Comparison of ENCODE assay signal across 18 mouse cellular contexts in genomic region chr13:99493304-99493904, GRCm38 (mm10). TPM values are rescaled to one million over a fixed set of nuclear protein-coding genes. Genes with fewer than 3 reads are reported as not detected.
DNase-seq lines count a peak whose midpoint lies in the region; ATAC-seq and TF ChIP-seq lines count a peak whose summit lies in the region.
"Had no signal": no experiment of that assay in that cellular context is flagged by ENCODE, and none has a peak within 500 bp of the region (broad histone marks: within the 10 kb centered on the region; RNA-seq: fewer than 3 reads in every experiment).

No protein-coding gene starts in this region.

- no peaks in the 10 kb centered on the region for H3K9me3 ChIP-seq in forebrain, embryonic 10.5 days
- no peaks in the 10 kb centered on the region for H3K9me3 ChIP-seq in forebrain, embryonic 13.5 days (replicated peaks)
- no peaks in the 10 kb centered on the region for H3K9me3 ChIP-seq in hindbrain, postnatal 0 days (ENCODE audit: low read length)
- no peaks in the 10 kb centered on the region for H3K9me3 ChIP-seq in neural tube, embryonic 12.5 days
- H3K9me3 ChIP-seq: limb, embryonic 12.5 days; liver, embryonic 15.5 days had no signal

- peak overlapping the region; percentile 45 for H3K4me2 ChIP-seq in forebrain, embryonic 13.5 days
- H3K4me2 ChIP-seq in hindbrain, postnatal 0 days (ENCODE audit: low read depth, low read length) = no peak overlapping the region
- peak overlapping the region; percentile 32 for H3K4me2 ChIP-seq in neural tube, embryonic 12.5 days (replicated peaks)
- H3K4me2 ChIP-seq: limb, embryonic 12.5 days; liver, embryonic 15.5 days had no signal

- H3K9ac ChIP-seq in forebrain, embryonic 13.5 days = peak overlapping the region; percentile 47
- H3K9ac ChIP-seq in hindbrain, postnatal 0 days (replicated peaks; ENCODE audit: low read length) = 0 out of 2 replicates have a peak overlapping the region, but pooled peaks have one; percentile 9
- no peak overlapping the region for H3K9ac ChIP-seq in neural tube, embryonic 12.5 days
- H3K9ac ChIP-seq: limb, embryonic 12.5 days; liver, embryonic 15.5 days had no signal

- H3K4me1 ChIP-seq in forebrain, embryonic 10.5 days = peaks cover 44% of the 10 kb centered on the region
- H3K4me1 ChIP-seq in forebrain, embryonic 13.5 days = peaks cover 78% of the 10 kb centered on the region
- H3K4me1 ChIP-seq in hindbrain, postnatal 0 days (ENCODE audit: insufficient read depth, low read length) = peaks cover 12% of the 10 kb centered on the region; the same call in 1 of the 2 replicates
- peaks cover 38% of the 10 kb centered on the region for H3K4me1 ChIP-seq in neural tube, embryonic 12.5 days
- H3K4me1 ChIP-seq: liver, embryonic 15.5 days had no signal

- no peaks in the 10 kb centered on the region for H3K27me3 ChIP-seq in forebrain, embryonic 10.5 days (ENCODE audit: poor library complexity, severe bottlenecking)
- H3K27me3 ChIP-seq in forebrain, embryonic 13.5 days = no peaks in the 10 kb centered on the region
- no peaks in the 10 kb centered on the region for H3K27me3 ChIP-seq in hindbrain, postnatal 0 days (ENCODE audit: insufficient read depth, low read length)
- H3K27me3 ChIP-seq in neural tube, embryonic 12.5 days (replicated peaks) = no peaks in the 10 kb centered on the region
- H3K27me3 ChIP-seq: CH12.LX; limb, embryonic 12.5 days; liver, embryonic 15.5 days had no signal

- peaks cover 72% of the 10 kb centered on the region for H3K36me3 ChIP-seq in forebrain, embryonic 10.5 days (replicated peaks)
- peaks cover 50% of the 10 kb centered on the region for H3K36me3 ChIP-seq in forebrain, embryonic 13.5 days (ENCODE audit: poor library complexity, severe bottlenecking)
- H3K36me3 ChIP-seq in hindbrain, postnatal 0 days (ENCODE audit: insufficient read depth, low read length) = no peaks in the 10 kb centered on the region
- H3K36me3 ChIP-seq in neural tube, embryonic 12.5 days = peaks cover 31% of the 10 kb centered on the region
- H3K36me3 ChIP-seq: liver, embryonic 15.5 days had no signal

- peak overlapping the region; percentile 21; the same call in 1 of the 2 replicates for H3K4me3 ChIP-seq in forebrain, embryonic 10.5 days
- no peak overlapping the region; the same call in 1 of the 2 replicates for H3K4me3 ChIP-seq in forebrain, embryonic 13.5 days
- no peak overlapping the region for H3K4me3 ChIP-seq in hindbrain, postnatal 0 days (ENCODE audit: low read length)
- H3K4me3 ChIP-seq in neural tube, embryonic 12.5 days = no peak overlapping the region
- H3K4me3 ChIP-seq: limb, embryonic 12.5 days; liver, embryonic 15.5 days had no signal

- no peak for ATAC-seq in forebrain, embryonic 13.5 days
- no peak for ATAC-seq in hindbrain, postnatal 0 days
- peak; percentile 49; the same call in 1 of the 2 replicates for ATAC-seq in neural tube, embryonic 12.5 days (ENCODE audit: low FRiP score, low read depth)
- ATAC-seq in megakaryocyte, adult 5-6 weeks (ENCODE audit: poor library complexity, severe bottlenecking) = no peak
- ATAC-seq: intestine, embryonic 16.5 days had no signal

- H3K27ac ChIP-seq in forebrain, embryonic 10.5 days = peak overlapping the region; percentile 89
- peak overlapping the region; percentile 91 for H3K27ac ChIP-seq in forebrain, embryonic 13.5 days
- H3K27ac ChIP-seq in hindbrain, postnatal 0 days = 0 out of 2 replicates have a peak overlapping the region, but pooled peaks have one; percentile 26
- peak overlapping the region; percentile 38; the same call in 1 of the 2 replicates for H3K27ac ChIP-seq in neural tube, embryonic 12.5 days
- H3K27ac ChIP-seq: liver, embryonic 15.5 days had no signal

- no peak for DNase-seq in forebrain, embryonic 10.5 days (ENCODE audit: extremely low spot score, low spot score)
- DNase-seq in hindbrain, postnatal 0 days (ENCODE audit: low spot score) = no peak
- no peak for DNase-seq in cerebellum, adult 8-10 months
- DNase-seq in ovary, adult 18-20 months (ENCODE audit: low spot score) = no peak
- DNase-seq: cerebellum, adult 18-20 months; heart, adult 18-20 months; heart, postnatal 14 days; kidney, postnatal 4 days; lung, postnatal 4 days; right cerebral cortex, adult 18-20 months; thymus, adult 18-20 months had no signal

- 67% methylated on average over 5 of the region's 5 CpGs for WGBS in forebrain, embryonic 10.5 days
- 17% methylated on average over 5 of the region's 5 CpGs for WGBS in forebrain, embryonic 13.5 days
- 33% methylated on average over 5 of the region's 5 CpGs for WGBS in hindbrain, postnatal 0 days
- WGBS in neural tube, embryonic 12.5 days = 51% methylated on average over 5 of the region's 5 CpGs

- no peak for TF ChIP-seq CTCF in hindbrain, postnatal 0 days (IDR thresholded peaks at IDR 0.05; ENCODE audit: low read depth)

RNA-seq across cellular contexts. Expression of gene Map1b, which starts 22.9 kb away (rescaled TPM):
- polyA plus RNA-seq in forebrain, embryonic 10.5 days (2016; fragmentation: Nextera tagmentation; extraction: Ambion mirVana) = 403 and 460 TPM in 2 replicates
- 1,694 and 1,735 TPM in 2 replicates for polyA plus RNA-seq in forebrain, embryonic 13.5 days (2015; fragmentation: Nextera tagmentation; extraction: Ambion mirVana)
- 690 and 787 TPM in 2 replicates for total RNA-seq in hindbrain, postnatal 0 days (2014; rRNA removed)
- polyA plus RNA-seq in hindbrain, postnatal 0 days (2015; fragmentation: Nextera tagmentation; extraction: Ambion mirVana) = 1,844 and 1,981 TPM in 2 replicates
- 1,223 and 1,491 TPM in 2 replicates for polyA plus RNA-seq in neural tube, embryonic 12.5 days (2016; fragmentation: Nextera tagmentation; extraction: Ambion mirVana)
- 0.07 TPM in 2 replicates for total RNA-seq in megakaryocyte, adult 5-6 weeks (2015)
- 0.11 TPM in 1 of 2 replicates, not detected in the other for total RNA-seq in megakaryocyte, adult 5-6 weeks (2017)

Comparison
In these comparisons a context has a peak if more than half of its experiments do, and no peak if none do; other contexts are left out.
1. H3K27ac ChIP-seq: peak in every context shown above with its lines; median percentile 91 in forebrain, embryonic 13.5 days; 89 in forebrain, embryonic 10.5 days; 38 in neural tube, embryonic 12.5 days; 26 in hindbrain, postnatal 0 days.